Mouse (Mus musculus) lung, postnatal 0 days (tissue): Measurements from ENCODE around the gene Gm20767.
"Not testable (repeated sequence)": the region's sequence is repeated elsewhere in the genome, so short reads cannot be mapped to it uniquely, and the experiment has no call there.

Experiments used
- CTCF ChIP-seq: IDR thresholded peaks from 2 replicates; pipeline ENCODE4 v1.5.1; 2016; ENCODE audit warnings: antibody characterized with exemption, mild to moderate bottlenecking
- EP300 ChIP-seq: IDR thresholded peaks from 2 replicates; pipeline ENCODE4 v1.6.1; 2016; ENCODE audit warnings: antibody characterized with exemption, mild to moderate bottlenecking, control low read depth

GRCm38 (mm10) chr13:120139946-120140345 lies at the start of gene Gm20767:
- not testable (repeated sequence) for TF ChIP-seq CTCF, EP300
